Mouse (Mus musculus) liver, embryonic 11.5 days (tissue): ENCODE data around the gene Celsr1. TPM values are rescaled to one million over a fixed set of nuclear protein-coding genes. Genes with fewer than 3 reads are reported as not detected.
"Not testable (repeated sequence)": the region's sequence is repeated elsewhere in the genome, so short reads cannot be mapped to it uniquely, and the experiment has no call there.

Source experiments
- ATAC-seq: fragments of 200-750 bp; cut with Nextera tagmentation; replicated peaks from 2 replicates; pipeline ENCODE4 v1.8.0; 2017; ENCODE audit warnings: moderate number of reproducible peaks, mild to moderate bottlenecking, moderate TSS enrichment, moderate library complexity; ENCODE audit not compliant: low FRiP score
- DNase-seq: peaks from one replicate; pipeline ENCODE4 v3.0.0-alpha.2; 2017; ENCODE audit warnings: low spot score
- H3K27ac ChIP-seq: fragments of 300-500 bp; sonication (generic); 2 replicates; pipeline ENCODE4 v1.5.1; 2014; ENCODE audit warnings: mild to moderate bottlenecking, low read depth, low read length, control low read depth
- H3K27me3 ChIP-seq: fragments of 300-500 bp; sonication (generic); replicated peaks from 2 replicates; pipeline ENCODE4 v1.6.1; 2014; ENCODE audit warnings: low read length, mixed read lengths; ENCODE audit not compliant: control insufficient read depth, insufficient read depth
- H3K36me3 ChIP-seq: fragments of 300-500 bp; sonication (generic); 2 replicates; pipeline ENCODE4 v1.6.1; 2014; ENCODE audit warnings: mild to moderate bottlenecking, low read length, moderate library complexity, mixed read lengths; ENCODE audit not compliant: control insufficient read depth, insufficient read depth
- H3K4me1 ChIP-seq: fragments of 300-500 bp; sonication (generic); replicated peaks from 2 replicates; pipeline ENCODE4 v1.6.1; 2014; ENCODE audit warnings: low read length, mixed read lengths; ENCODE audit not compliant: control insufficient read depth, insufficient read depth
- H3K4me2 ChIP-seq: fragments of 300-500 bp; sonication (generic); 2 replicates; pipeline ENCODE4 v1.6.1; 2014; ENCODE audit warnings: mild to moderate bottlenecking, control low read depth, moderate library complexity
- H3K4me3 ChIP-seq: fragments of 300-500 bp; sonication (generic); 2 replicates; pipeline ENCODE4 v1.5.1; 2014; ENCODE audit warnings: low read depth, low read length, control low read depth
- H3K9ac ChIP-seq: fragments of 300-500 bp; sonication (generic); 2 replicates; pipeline ENCODE4 v1.6.1; 2014; ENCODE audit warnings: low read depth, low read length, control low read depth
- H3K9me3 ChIP-seq: fragments of 300-500 bp; sonication (generic); 2 replicates; pipeline ENCODE4 v1.6.1; 2016; ENCODE audit warnings: low read length, inconsistent platforms, mixed read lengths; ENCODE audit not compliant: control insufficient read depth
- WGBS: fragments of 180-500 bp; shearing (Covaris S2); extraction: QIAGEN DNeasy Blood & Tissue Kit; methylation state at CpG from one replicate; pipeline ENCODE4 v1.1.7; 2014; 5-methylcytosine and 5-hydroxymethylcytosine counted together
- polyA plus RNA-seq: library from polyadenylated mRNA; unstranded; fragments of >200 nt; fragmentation: Nextera tagmentation; extraction: Ambion mirVana; gene quantifications from 2 replicates; pipeline ENCODE4 v1.2.1, GENCODE M21; 2014

Celsr1 gene
- polyA plus RNA-seq, 1 experiment from 2014 or later: 1.4 TPM

DNA sequence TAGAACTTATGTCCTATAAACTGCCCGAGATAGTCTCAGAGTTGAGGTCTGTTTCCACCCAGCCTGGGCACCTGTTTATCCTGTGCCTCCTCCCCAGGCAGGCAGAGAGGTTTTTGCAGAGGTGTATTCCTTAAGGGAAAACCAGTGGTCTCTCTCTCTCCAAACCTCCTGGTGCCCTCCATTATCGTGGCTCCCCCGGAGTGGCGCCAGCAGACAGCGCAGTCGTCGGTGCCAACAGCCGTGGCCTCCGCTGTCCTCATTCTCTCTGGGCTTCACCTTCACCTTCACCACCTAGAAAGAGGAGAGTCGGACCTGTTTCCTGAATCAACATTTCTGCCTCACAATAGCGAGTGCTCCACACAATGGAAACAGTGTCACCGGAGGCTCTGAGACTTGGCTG is 27.0 kb upstream of the Celsr1 start:
- H3K4me2 ChIP-seq: peak overlapping the region; percentile 98
- 87% methylated on average over 12 of the region's 12 CpGs for WGBS
- H3K4me3 ChIP-seq: no peak overlapping the region
- peak overlapping the region; percentile 41; the same call in 1 of the 2 replicates for H3K27ac ChIP-seq
- no peak for DNase-seq
- ATAC-seq: no peak
- peaks cover 73% of the 10 kb centered on the region for H3K4me1 ChIP-seq
- peak overlapping the region; percentile 31; the same call in 1 of the 2 replicates for H3K9ac ChIP-seq
- H3K27me3 ChIP-seq: no peaks in the 10 kb centered on the region
- H3K9me3 ChIP-seq: no peaks in the 10 kb centered on the region
- no peaks in the 10 kb centered on the region for H3K36me3 ChIP-seq

DNA sequence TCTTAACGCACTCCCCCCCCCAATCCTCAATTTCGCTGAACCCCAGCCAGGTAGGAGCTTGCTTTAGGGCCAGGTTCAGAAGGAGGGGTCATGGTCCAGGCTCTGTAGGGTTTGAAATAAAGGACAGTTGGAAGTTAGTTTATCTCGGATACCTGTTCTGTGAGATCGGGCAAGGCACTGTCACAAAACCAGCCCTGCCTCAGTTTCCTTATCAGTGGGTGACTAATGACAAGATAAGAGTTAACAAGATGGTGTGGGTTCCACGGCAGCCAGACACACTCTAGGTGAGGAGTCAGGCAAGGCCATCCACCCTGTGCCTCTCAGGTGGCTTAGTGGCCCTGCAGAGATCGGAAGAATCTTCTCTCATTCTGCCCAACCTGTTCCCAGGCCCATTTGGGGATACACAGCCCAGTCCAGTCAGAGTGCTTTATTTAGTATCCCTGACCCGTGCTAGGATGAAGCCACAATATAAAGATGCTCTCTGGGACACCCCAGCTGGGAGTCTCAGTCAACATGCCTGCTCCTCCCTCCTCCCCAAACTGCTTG is 26.3 kb upstream of the Celsr1 start:
- peaks cover 73% of the 10 kb centered on the region for H3K4me1 ChIP-seq
- peak overlapping the region; percentile 98 for H3K4me2 ChIP-seq
- peak overlapping the region; percentile 97 for H3K9ac ChIP-seq
- ATAC-seq: no peak
- H3K27ac ChIP-seq: peak overlapping the region; percentile 92
- no peaks in the 10 kb centered on the region for H3K9me3 ChIP-seq
- WGBS: 44% methylated on average over 7 of the region's 7 CpGs
- H3K27me3 ChIP-seq: no peaks in the 10 kb centered on the region
- no peaks in the 10 kb centered on the region for H3K36me3 ChIP-seq
- peak overlapping the region; percentile 94 for H3K4me3 ChIP-seq
- DNase-seq: no peak

DNA sequence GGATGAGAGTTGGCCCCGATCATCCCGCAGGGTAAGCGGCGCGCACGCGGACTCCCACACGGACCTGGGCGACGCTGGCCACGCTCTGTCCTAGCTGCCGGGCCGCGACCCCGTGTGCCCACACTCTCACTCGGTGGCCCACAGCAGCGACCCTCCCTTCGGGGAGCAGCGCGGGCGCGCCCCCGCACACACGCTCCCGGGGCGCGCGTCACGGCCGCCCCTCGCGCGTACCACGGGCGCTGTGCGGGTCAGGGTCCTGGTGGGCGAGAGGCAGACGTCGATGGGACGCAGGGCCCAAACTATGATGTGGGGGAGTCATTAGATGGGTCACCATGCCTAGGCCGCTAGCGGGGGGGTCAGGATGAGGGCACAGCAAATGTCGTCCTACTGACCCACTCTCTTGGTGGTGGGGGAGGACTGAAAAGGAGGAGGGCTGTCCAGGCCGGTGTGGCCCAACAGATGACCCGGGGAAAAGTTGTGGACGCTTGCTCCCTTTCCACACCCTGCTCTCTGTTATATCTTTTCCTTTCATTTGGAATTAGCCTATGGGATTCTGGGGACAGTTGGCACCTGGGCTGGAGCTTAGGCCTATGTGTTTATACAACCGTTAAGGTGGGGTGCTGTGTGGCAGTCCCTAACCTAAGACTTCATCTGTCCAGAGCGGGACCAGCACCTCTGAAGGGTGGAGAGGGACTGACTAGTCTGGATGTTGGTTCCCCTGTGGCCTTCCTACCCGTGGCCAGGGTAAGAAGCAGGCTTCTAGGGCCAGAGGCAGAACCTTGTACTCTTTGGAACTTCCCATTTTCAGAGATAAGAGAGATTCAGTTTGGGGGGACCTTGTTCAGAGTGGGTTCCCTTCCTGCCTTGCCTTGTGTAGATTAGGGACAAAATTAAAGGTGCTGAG is 25.6 kb upstream of the Celsr1 start:
- H3K27ac ChIP-seq: peak overlapping the region; percentile 92
- H3K9ac ChIP-seq: peak overlapping the region; percentile 97
- H3K4me1 ChIP-seq: peaks cover 73% of the 10 kb centered on the region
- no peaks in the 10 kb centered on the region for H3K36me3 ChIP-seq
- no peaks in the 10 kb centered on the region for H3K27me3 ChIP-seq
- H3K9me3 ChIP-seq: no peaks in the 10 kb centered on the region
- peak overlapping the region; percentile 94 for H3K4me3 ChIP-seq
- WGBS: 2% methylated on average over 49 of the region's 49 CpGs
- ATAC-seq (peak; percentile 22), DNase-seq (no peak)
- H3K4me2 ChIP-seq: peak overlapping the region; percentile 98

DNA sequence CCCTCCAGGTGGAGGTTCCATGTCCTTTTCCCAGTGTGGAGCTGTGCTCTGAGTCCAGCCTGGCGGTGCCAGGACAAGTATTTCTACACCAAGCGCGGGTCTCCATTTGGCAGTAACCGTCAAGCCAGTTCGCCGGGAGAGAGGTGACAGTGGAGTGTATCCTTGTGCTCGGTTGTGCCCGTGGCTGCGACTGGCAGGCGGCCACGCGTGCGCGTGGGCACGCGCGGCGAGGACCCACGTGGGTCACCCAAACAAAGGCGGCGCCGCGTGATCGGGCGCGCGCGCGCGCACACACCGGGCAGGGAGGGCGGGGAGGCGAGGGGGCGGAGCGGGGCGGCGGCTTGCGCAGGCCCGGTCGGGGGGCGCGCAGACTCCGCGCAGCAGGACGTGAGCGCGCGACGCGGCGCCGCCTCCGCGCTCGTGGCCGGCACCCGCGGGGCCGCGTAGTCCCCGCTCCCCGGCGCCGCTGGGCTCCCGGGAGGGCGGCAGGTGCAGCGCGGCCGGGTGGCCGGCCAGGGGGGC is 24.9 kb upstream of the Celsr1 start:
- no peaks in the 10 kb centered on the region for H3K27me3 ChIP-seq
- peak overlapping the region; percentile 97 for H3K9ac ChIP-seq
- peak overlapping the region; percentile 94 for H3K4me3 ChIP-seq
- no peaks in the 10 kb centered on the region for H3K36me3 ChIP-seq
- WGBS: under 1% methylated on average over 66 of the region's 70 CpGs
- H3K4me1 ChIP-seq: peaks cover 73% of the 10 kb centered on the region
- peak overlapping the region; percentile 92 for H3K27ac ChIP-seq
- H3K9me3 ChIP-seq: no peaks in the 10 kb centered on the region
- DNase-seq (peak; percentile 80), ATAC-seq (peak; percentile 74)
- H3K4me2 ChIP-seq: peak overlapping the region; percentile 98

DNA sequence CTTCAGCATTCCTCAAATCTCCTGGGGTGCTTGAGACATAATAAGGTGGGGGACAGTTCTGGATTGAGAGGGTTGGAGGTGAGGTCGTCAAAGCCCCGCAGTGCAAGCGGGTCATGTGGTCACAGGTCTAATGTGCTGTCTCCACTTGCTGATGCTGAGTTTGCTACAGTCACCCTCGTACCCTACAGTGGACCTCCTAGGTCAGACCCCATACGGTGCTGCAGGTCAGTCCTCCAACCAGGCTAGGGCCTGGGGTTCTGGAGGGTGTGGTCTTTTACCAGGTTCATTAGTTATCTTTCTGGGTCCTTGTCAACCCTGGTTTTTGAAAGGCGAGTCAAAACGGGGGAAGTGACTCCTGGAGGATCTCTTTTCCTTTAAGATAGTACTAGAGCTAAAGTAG is 24.3 kb upstream of the Celsr1 start:
- Histone ChIP-seq H3K4me3 (peak overlapping the region; percentile 94), H3K9me3 (no peaks in the 10 kb centered on the region), H3K4me2 (peak overlapping the region; percentile 98), H3K9ac (peak overlapping the region; percentile 97), H3K36me3 (no peaks in the 10 kb centered on the region), H3K27me3 (no peaks in the 10 kb centered on the region), H3K27ac (peak overlapping the region; percentile 92; the same call in 1 of the 2 replicates), H3K4me1 (peaks cover 68% of the 10 kb centered on the region)
- ATAC-seq (no peak), DNase-seq (no peak)
- WGBS: 12% methylated on average over 7 of the region's 7 CpGs

DNA sequence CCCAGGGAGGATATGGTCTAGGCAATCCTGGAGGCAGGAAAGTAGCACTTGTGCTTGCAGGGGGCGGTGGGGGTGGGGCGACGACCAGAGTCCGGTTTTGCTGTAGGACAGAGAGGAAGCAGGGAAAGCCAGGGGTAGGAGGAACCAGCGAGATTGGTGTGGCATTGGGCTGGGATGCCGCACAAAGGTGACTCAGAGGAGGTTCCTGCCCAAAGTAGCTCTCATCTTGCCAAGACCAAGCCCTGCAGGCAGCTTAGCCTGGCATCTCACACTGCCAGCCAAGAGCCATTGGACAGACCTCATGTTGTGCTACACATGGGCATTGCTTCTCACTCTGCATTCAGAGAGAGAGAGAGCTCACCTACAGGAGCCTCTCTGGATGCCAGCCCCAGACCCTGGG is 23.8 kb upstream of the Celsr1 start, which contains the start of gene Gramd4:
Gene Gramd4, plus strand, starts transcription at position 283 of the 400 bp plus-strand sequence.
- Histone ChIP-seq H3K27ac (peak within 1 kb of the TSS; percentile 92), H3K36me3 (no peaks in the 10 kb centered on the region), H3K27me3 (no peaks in the 10 kb centered on the region), H3K4me3 (peak within 1 kb of the TSS; percentile 94), H3K9ac (peak within 1 kb of the TSS; percentile 97), H3K4me1 (peaks cover 63% of the 10 kb centered on the region), H3K4me2 (peak within 1 kb of the TSS; percentile 98), H3K9me3 (no peaks in the 10 kb centered on the region)
- ATAC-seq (no peak), DNase-seq (no peak)
- WGBS: 24% methylated on average over 6 of the region's 6 CpGs

DNA sequence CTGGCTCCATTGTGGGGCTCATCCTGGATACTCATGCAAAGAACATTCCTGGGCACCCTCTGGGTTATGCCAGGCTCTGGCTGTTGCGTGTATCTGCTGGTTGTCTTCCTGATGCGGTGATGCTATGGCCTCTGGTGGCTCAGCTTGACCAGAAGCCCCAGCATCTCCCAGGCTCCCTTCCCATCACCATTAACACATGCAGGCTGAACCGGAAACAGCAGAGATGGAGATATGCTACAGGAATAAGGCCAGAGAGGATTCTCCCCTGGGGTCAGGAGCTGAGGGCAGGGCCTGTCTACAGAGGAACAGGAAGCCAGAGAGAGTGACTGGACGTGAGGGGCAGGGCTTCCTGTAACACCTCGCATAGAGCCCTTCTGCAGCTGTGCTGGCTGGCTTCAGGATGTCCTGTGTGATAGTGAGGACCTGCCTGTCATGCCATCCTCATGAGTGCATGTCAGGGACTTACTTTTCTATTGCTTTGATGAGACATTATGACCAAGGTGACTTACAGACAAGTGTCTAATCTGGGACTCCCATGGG is 22.7 kb upstream of the Celsr1 start:
- ATAC-seq: no peak
- H3K4me1 ChIP-seq: peaks cover 62% of the 10 kb centered on the region
- no peaks in the 10 kb centered on the region for H3K36me3 ChIP-seq
- H3K27me3 ChIP-seq: no peaks in the 10 kb centered on the region
- no peaks in the 10 kb centered on the region for H3K9me3 ChIP-seq
- WGBS: 60% methylated on average over 5 of the region's 5 CpGs
- DNase-seq: no peak
- no peak overlapping the region for H3K9ac ChIP-seq
- no peak overlapping the region for H3K4me3 ChIP-seq
- no peak overlapping the region for H3K27ac ChIP-seq
- no peak overlapping the region for H3K4me2 ChIP-seq

DNA sequence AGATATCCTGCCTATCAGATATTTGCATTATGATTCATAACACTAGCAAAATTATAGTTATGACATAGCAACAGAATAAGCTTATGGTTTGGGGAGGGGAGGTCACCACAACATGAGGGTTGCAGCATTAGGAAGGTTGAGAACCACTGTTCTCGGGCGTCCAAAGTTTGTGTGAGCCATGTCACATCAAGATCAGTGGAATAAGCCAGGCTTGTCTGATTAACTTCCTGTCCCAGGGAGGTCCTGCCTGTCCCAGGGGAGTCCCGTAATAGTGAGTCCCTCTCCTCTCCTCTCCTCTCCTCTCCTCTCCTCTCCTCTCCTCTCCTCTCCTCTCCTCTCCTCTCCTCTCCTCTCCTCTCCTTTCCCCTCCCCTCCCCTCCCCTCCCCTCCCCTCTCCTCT is 21.3 kb upstream of the Celsr1 start:
- not testable (repeated sequence) for H3K9me3 ChIP-seq, H3K27me3 ChIP-seq, DNase-seq, ATAC-seq, H3K4me2 ChIP-seq, H3K4me3 ChIP-seq, H3K9ac ChIP-seq, H3K36me3 ChIP-seq, H3K27ac ChIP-seq
- peaks cover 52% of the 10 kb centered on the region for H3K4me1 ChIP-seq
- 60% methylated on average over 3 of the region's 3 CpGs for WGBS
